Mouse (Mus musculus) layer of hippocampus, adult 18-20 months (tissue): ENCODE data around the gene Calcoco2. TPM values are rescaled to one million over a fixed set of nuclear protein-coding genes. Genes with fewer than 3 reads are reported as not detected.

Experiments
- DNase-seq, 2 experiments: peaks; one replicate each; pipeline ENCODE4 v3.0.0; 2022; ENCODE audit warnings: low spot score in 2 of 2
- total RNA-seq, 2 experiments: library from RNA; stranded (reverse); gene quantifications; 2 replicates each; pipeline ENCODE4 v1.2.3; 2021

Gene Calcoco2
- total RNA-seq, 2 experiments from 2014 or later: 0.20 TPM; not detected in 1

GRCm38 (mm10) chr11:96082682-96083081, 29.1 kb downstream of the Calcoco2 start:
- DNase-seq: no peak

GRCm38 (mm10) chr11:96080736-96081135, 31.0 kb downstream of the Calcoco2 start:
- DNase-seq: no peak

DNA sequence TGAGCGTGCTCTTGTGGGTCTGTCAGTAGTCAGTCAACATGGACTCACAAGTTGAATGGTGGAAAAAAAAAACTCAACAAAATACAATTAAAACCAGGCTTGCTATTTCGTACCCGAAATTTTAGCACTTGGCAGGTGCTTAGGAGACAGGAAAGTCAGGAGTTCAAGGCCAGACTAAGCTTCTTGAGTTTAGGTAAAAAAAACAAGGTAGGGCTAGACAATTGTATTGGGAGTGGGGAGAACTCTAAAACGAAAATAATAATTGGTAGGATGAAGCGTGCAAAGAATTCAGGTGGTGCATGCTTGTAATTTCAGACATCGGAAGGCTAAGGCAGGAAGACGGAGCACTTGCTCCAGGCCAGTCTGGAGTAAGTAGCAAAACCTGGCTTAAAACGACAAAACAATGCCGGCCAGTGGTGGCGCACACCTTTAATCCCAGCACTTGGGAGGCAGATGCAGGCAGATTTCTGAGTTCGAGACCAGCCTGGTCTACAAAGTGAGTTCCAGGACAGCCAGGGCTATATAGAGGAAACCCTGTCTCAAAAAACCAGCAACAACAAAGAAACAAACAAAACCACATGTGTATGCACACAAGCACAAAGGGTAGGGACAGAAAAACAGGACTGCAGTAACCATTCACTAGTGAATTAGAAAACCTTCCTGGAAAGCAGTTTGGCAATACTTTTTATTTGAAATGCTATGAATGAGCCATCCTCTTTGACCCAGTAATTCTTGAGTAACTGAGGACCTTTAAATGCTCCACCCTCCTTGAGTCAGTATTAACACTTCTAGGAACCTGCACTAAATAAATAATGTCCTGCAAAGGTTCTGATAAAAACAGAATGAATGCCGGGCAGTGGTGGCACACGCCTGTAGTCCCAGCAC, 35.3 kb downstream of the Calcoco2 start:
- no peak for DNase-seq

DNA sequence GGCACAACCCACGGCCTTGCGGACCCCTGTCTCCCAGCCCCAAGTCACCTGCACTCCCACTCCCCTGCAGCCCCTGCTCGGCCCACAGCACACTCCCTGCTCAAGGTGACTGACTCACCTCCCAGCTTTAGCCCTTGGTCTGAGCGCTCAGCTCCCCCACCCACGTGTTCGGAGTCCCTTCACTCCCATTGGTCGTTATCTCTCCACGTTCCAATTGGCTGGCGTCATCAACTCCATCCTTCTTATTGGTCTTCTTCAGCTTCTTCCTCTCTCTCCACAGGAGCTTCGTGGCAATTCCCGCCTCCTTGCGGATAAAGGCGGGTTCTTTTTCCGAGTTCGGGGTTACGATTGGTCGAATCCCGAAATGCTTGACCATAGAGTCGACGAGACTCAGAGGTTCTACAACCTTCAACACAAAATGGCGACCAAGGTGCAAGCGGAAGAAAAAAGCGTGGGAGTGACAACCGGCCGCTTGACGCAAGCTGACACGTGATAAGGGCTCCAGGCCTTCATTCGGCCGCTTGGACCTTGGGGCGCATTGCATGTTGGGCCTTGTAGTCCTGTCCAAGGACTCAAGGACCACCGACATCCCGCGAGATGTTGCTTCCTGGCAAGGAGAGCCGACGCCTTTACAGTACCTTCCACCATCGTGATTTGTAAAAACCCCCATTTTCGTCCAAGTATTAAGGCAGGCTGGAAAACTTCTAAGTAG, 36.1 kb downstream of the Calcoco2 start, which contains the start of gene Atp5g1:
Gene Atp5g1, minus strand, starts transcription at position 162 of the 712 bp plus-strand sequence.
- DNase-seq: peak; percentile 100

DNA sequence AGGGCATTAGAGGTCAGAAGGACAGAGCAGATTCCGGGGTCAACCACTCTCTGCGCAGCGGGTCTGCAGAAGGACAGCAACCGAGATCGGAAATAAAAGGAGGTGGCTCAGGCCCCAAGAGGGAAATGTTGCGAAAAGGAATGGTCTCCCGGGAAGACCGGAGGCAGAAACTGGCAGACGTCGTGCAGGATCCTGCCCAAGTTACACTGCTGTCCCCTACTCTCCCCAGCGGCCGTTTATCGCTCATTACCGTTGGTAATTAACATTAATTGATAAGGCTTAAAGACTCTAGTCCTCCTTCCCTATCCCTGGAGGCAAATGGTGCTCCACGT, 36.6 kb downstream of the Calcoco2 start:
- no peak for DNase-seq

GRCm38 (mm10) chr11:96074351-96075176, 37.2 kb downstream of the Calcoco2 start:
- peak in 1 of 2 experiments; percentile 26 for DNase-seq

DNA sequence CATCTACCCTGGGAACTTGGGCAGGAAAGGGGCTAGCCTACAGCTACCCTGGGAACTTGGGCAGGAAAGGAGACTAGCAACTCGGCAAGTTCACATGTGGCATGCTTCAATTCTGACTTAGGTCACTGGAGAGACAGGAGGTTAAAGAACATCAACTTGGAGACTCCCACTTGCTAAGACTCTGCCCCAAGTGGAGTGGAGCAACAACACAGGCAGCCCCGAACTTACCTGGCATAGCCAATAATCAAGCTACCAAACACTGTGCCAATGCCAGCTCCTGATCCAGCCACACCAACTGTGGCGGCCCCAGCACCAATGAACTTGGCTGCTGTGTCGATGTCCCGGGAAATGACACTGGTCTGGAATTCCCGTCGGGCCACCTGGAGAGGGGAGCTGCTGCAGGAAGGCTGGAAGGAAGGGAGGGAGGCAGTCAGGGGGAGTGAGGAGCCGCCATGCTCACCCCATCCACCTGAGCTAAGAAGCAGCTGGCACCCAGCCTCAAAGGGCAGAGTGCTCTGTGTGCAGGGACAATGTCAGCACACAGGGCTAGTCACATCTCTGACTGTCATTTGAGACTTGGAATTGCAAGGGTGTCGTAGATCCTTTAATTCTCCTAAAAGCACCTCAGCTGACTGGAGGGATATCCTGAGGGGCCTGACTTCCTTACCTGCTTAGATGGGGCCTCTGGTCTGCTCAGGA, 38.3 kb downstream of the Calcoco2 start:
- no peak for DNase-seq

DNA sequence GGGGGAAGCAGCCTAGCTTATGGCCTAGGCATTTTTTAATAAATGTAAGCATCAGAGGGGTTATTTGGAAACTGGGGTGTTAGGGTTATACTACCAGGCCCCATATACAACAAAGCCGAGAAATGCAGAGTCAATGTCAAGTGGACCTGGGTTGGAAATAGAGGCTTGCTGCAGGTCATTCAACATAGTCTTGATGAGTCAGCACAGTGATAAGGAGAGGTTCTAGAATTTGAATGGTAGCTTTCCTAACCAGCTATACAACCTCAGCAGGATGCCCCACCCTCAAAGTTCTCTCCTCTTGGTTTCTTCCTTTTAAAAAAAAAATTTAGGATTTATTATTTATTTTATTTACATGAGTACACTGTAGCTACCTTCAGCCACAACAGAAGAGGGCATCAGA, 40.8 kb downstream of the Calcoco2 start:
- no peak for DNase-seq

DNA sequence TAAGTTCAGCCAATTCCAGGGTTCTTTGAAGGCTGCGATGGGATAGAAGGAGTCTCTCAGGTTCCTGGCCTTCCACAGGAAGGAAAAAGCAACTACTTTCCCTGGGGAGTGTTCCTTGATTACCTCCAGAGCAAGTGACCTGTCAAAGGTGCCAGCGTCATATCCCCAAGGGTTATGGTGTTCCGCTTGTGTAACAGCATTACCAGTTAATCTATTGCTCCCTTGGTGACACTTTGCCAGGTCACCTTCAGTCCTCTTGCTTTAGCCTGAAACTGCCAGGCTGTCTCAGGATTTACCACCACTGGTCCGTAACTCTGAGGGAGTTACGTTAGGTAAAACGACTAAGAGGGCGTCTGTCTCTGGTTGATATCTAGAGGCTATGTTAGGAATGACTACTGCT, 41.4 kb downstream of the Calcoco2 start:
- no peak for DNase-seq

GRCm38 (mm10) chr11:96068231-96068630, 43.5 kb downstream of the Calcoco2 start:
- no peak for DNase-seq

- peak; percentile 94 to 98 for DNase-seq
These were observed 46.4 kb downstream of the Calcoco2 start, which contains the start of gene Ube2z for GRCm38 (mm10) chr11:96065215-96065911. Gene Ube2z (minus strand): TSS chr11:96065388.

DNA sequence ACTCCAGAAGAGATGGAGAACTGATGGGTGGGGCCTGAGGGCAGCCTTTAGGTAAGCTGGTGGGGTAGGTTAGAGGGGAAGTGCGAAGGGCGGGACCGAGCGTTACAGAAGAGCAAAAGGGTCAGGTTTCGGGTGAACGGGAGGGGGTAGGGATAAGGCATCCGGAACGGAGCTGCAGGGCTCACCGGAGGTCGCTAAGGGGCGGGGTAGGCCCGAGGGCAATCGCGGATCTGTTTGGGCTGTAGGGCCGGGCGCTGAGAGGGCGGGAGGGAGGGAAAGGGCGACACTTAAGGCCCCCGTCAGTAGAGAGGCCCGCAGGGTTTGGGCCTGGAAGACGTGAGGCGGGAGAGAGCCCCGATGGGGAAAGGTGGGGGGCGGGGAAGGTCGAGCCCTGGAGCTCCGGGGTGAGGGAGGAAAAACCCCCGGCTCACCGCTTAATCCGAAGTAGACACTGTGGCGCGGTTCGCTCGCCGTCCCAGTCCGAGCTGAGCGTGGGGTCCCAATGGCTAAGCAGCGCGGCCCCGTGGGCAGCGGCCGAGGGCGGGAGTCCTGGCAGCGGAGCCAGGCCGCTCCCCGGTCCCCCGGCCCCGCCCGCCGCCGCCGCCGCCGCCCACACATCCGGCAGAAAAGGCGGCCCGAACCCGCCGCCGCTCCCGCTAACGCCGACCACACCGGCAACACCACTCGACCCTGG, 47.1 kb downstream of the Calcoco2 start:
- no peak for DNase-seq

DNA sequence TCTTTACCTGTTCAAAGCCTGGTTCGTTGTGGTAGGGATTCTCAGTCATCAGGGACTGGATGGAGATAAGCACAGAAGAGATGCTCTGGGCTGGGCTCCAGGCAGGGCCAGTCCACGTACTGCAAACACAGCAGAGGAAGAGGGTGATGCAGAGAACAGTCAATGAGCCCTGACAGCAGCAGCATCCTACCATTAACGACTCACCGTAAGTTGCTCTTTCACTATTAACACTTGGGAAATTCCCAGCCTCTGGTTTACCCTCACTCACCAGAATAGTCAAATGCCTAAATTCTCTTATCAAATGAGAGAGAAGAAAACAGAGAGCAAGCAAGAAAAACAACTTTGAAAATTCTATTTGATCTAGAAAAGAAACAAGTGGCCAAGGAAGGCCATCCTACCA, 53.5 kb downstream of the Calcoco2 start:
- DNase-seq: no peak

- DNase-seq: no peak
These were observed 60.9 kb downstream of the Calcoco2 start for GRCm38 (mm10) chr11:96050854-96051253.

GRCm38 (mm10) chr11:96049939-96050338, 61.8 kb downstream of the Calcoco2 start:
- no peak for DNase-seq
